Mouse (Mus musculus) G1E (cell line): ENCODE measurements around the gene Cnga1.

Experiments
- CTCF ChIP-seq: IDR thresholded peaks from 2 replicates; pipeline ENCODE4 v1.5.1; 2012; ENCODE audit warnings: low read depth, low read length, inconsistent platforms, mixed read lengths
- GATA1 ChIP-seq: IDR thresholded peaks from 2 replicates; pipeline ENCODE4 v1.6.1; 2012; ENCODE audit warnings: borderline replicate concordance, low read length, inconsistent platforms, mixed read lengths
- TAL1 ChIP-seq: conservative IDR thresholded peaks from 2 replicates; pipeline ENCODE4 v1.6.1; 2012; ENCODE audit warnings: low read depth, low read length, inconsistent platforms, mixed read lengths

GRCm38 (mm10) chr5:72665281-72665680 lies 21.2 kb upstream of the Cnga1 start:
- TF ChIP-seq CTCF: peak; percentile 88; the same call in 1 of the 2 replicates
- TF ChIP-seq GATA1: no peak
- TF ChIP-seq TAL1: no peak
